Mouse (Mus musculus) ovary, adult 10 weeks (tissue): ENCODE measurements around the gene Capn10. TPM values are rescaled to one million over a fixed set of nuclear protein-coding genes. Genes with fewer than 3 reads are reported as not detected.

Experiments
- polyA plus RNA-seq: library from polyadenylated mRNA; stranded (reverse); fragments of 350-450 nt; fragmentation: Illumina TruSeq; extraction: RNeasy Lipid Tissue Mini Kit (QIAGEN cat#74804); gene quantifications from one replicate; pipeline ENCODE4 v1.2.3, GENCODE M21; 2014

The Capn10 gene
- 2.4 TPM for polyA plus RNA-seq

GRCm38 (mm10) chr1:92934182-92934827 lies at the start of gene Capn10:
Capn10 (plus strand) TSS chr1:92934376.

GRCm38 (mm10) chr1:92902786-92903185 lies 31.4 kb upstream of the Capn10 start, which contains the start of gene Ankmy1:
Ankmy1 (minus strand) TSS chr1:92902906.

GRCm38 (mm10) chr1:92906779-92907631 lies 27.2 kb upstream of the Capn10 start, which contains the start of gene Dusp28:
Dusp28 (plus strand) TSS chr1:92906981.

GRCm38 (mm10) chr1:92910239-92910885 lies 23.8 kb upstream of the Capn10 start, which contains the start of gene Rnpepl1:
Rnpepl1 (plus strand) TSS chr1:92910783.

GRCm38 (mm10) chr1:92950607-92951006 lies 16.4 kb downstream of the Capn10 start, which contains the start of gene Gpr35:
Gpr35 (plus strand) TSS chr1:92950865.

Other genes with a start within 250 kb of the Capn10 start
- 0.71 TPM for gene Gpc1, start 102.7 kb upstream of the Capn10 start, polyA plus RNA-seq
- 0.17 TPM for gene Ankmy1, start 31.5 kb upstream of the Capn10 start, polyA plus RNA-seq
- 3.5 TPM for gene Dusp28, start 27.4 kb upstream of the Capn10 start, polyA plus RNA-seq
- gene Rnpepl1, start 23.6 kb upstream of the Capn10 start, polyA plus RNA-seq = 1.7 TPM
- 1.8 TPM for gene Gpr35, start 16.5 kb downstream of the Capn10 start, polyA plus RNA-seq
- not detected for gene Aqp12, start 72.0 kb downstream of the Capn10 start, polyA plus RNA-seq
- 0.51 TPM for gene Kif1a, start 167.6 kb downstream of the Capn10 start, polyA plus RNA-seq
- not detected for gene Agxt, start 200.9 kb downstream of the Capn10 start, polyA plus RNA-seq
- 0.26 TPM for gene 2310007B03Rik, start 226.6 kb downstream of the Capn10 start, polyA plus RNA-seq
- 0.11 TPM for gene Crocc2, start 234.3 kb downstream of the Capn10 start, polyA plus RNA-seq